Mouse (Mus musculus) lung, adult 18-20 months (tissue): ENCODE data around the gene Gnl2.

ENCODE experiments used
- DNase-seq, 2 experiments: peaks; one replicate each; pipeline ENCODE4 v3.0.0; 2022; ENCODE audit warnings: mixed read lengths in 2 of 2

Gnl2 gene

GRCm38 (mm10) chr4:125093031-125093430, 76.6 kb downstream of the Gnl2 start:
- no peak for DNase-seq

GRCm38 (mm10) chr4:125096066-125096465, 79.7 kb downstream of the Gnl2 start:
- no peak for DNase-seq

- no peak for DNase-seq
Measured at GRCm38 (mm10) chr4:125097412-125097811, 81.0 kb downstream of the Gnl2 start.

DNA sequence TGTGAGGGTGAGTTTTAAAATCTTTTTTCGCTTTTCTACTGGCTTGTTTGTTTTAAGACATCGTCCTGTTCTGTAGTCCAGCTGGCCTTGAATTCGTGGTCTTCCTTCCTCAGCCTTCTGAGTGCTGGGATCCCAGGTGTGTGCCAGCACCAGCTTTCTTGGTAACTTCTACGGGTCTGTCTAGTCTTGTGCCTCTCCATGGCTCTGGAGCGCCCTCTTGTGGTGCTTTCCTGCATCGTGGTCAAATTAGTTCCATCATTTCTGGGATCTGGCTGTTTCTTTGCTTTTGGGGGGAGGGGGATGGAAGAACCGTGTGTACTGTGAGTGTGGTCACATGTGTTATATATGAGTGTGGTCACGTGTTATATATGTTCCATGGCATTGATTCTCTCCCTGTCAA, 83.1 kb downstream of the Gnl2 start:
- DNase-seq = peak; percentile 73 to 77

GRCm38 (mm10) chr4:125101334-125101733, 84.9 kb downstream of the Gnl2 start:
- no peak for DNase-seq
